Mouse (Mus musculus): ENCODE data around the gene F5. TPM values are rescaled to one million over a fixed set of nuclear protein-coding genes. Genes with fewer than 3 reads are reported as not detected.

The F5 gene
- total and polyA plus RNA-seq, 3 experiments: under 0.01 to 0.19 TPM; not detected in 1

DNA sequence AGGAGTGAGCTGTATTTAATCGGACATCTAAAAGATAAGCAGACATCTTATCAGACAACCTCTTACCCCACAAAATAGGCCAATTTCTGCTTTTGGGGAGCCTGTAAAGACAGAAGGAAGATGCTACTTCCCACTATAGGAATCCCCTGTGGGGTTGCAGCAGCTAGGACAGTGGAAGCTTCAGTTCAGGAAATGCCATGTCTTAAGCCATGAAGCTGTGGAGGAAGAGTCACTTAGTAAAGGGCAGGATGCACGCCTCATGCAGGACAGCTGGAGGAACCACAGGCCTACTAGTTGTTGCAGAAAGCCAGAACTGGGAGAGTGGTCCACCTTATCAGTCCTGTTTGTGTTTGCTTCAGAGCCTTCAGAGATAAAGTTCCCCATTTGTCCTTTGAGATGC is 18.8 kb downstream of the F5 start:
- Histone ChIP-seq H3K36me3 (replicated peaks in 1 of 2; ENCODE audit: control insufficient read depth in 1 of 2, insufficient read depth in 1 of 2, low read length in 1 of 2) (no peaks in the 10 kb centered on the region), H3K27me3 (replicated peaks) (no peaks in the 10 kb centered on the region), H3K4me2 (ENCODE audit: insufficient read depth, low read depth, poor library complexity, severe bottlenecking) (no peak overlapping the region), H3K27ac (ENCODE audit: insufficient read depth, low read depth) (no peak overlapping the region), H3K9me3 (replicated peaks; ENCODE audit: low read length) (no peaks in the 10 kb centered on the region), H3K4me1 (ENCODE audit: control insufficient read depth in 1 of 2, insufficient read depth in 2 of 2) (no peaks in the 10 kb centered on the region), H3K4me3 (replicated peaks in 1 of 3; ENCODE audit: low read depth in 2 of 3, low read length in 2 of 3, poor library complexity in 1 of 3) (no peak overlapping the region), H3K9ac (ENCODE audit: insufficient read depth, low read depth) (no peak overlapping the region), H3K79me2 (replicated peaks; ENCODE audit: control insufficient read depth, extremely low read depth, insufficient read depth, poor library complexity, severe bottlenecking) (no peaks in the 10 kb centered on the region)
- DNase-seq (ENCODE audit: extremely low read depth): no peak
- in situ Hi-C loops (cut with MboI; ENCODE audit: low pct_ligation_motif_present, low pct_unique_long_range_greater_than_20kb, low sequenced_read_pairs): no loop called here
- dilution Hi-C loops (cut with MboI; ENCODE audit: extremely low pct_ligation_motif_present, extremely low pct_unique_long_range_greater_than_20kb, low sequenced_read_pairs): no loop called here
- TF ChIP-seq HCFC1 (IDR thresholded peaks at IDR 0.05; ENCODE audit: low read depth, low read length) (no peak), E2F4 (IDR thresholded peaks at IDR 0.05; ENCODE audit: insufficient replicate concordance, low read depth, low read length) (no peak), TCF12 (IDR thresholded peaks at IDR 0.05; ENCODE audit: low read depth, low read length) (no peak), RAD21 (IDR thresholded peaks at IDR 0.05; ENCODE audit: low read depth, low read length) (no peak), JUND (conservative IDR thresholded peaks at IDR 0.05; ENCODE audit: low read depth, low read length) (no peak), NELFE (IDR thresholded peaks at IDR 0.05; ENCODE audit: low read depth, low read length) (no peak), SMC3 (IDR thresholded peaks at IDR 0.05; ENCODE audit: low read depth, low read length) (no peak), MYC (IDR thresholded peaks at IDR 0.05; ENCODE audit: low read depth, low read length) (no peak), ZNF384 (IDR thresholded peaks at IDR 0.05; ENCODE audit: low read depth, low read length) (no peak), CHD1 (IDR thresholded peaks at IDR 0.05; ENCODE audit: low read depth, low read length) (no peak), USF2 (conservative IDR thresholded peaks at IDR 0.05; ENCODE audit: low read depth, low read length) (no peak), GABPA (IDR thresholded peaks at IDR 0.05; ENCODE audit: insufficient replicate concordance, low read depth, low read length) (no peak), SIN3A (IDR thresholded peaks at IDR 0.05; ENCODE audit: low read length) (no peak), POLR2A (IDR thresholded peaks at IDR 0.05; ENCODE audit: low read depth, low read length) (no peak), PAX5 (IDR thresholded peaks at IDR 0.05; ENCODE audit: low read length) (no peak), KAT2A (IDR thresholded peaks at IDR 0.05; ENCODE audit: insufficient replicate concordance, low read length) (no peak), JUN (IDR thresholded peaks at IDR 0.05; ENCODE audit: insufficient read depth, low read depth, low read length) (no peak), ZKSCAN1 (IDR thresholded peaks at IDR 0.05; ENCODE audit: borderline replicate concordance, low read depth, low read length) (no peak)

DNA sequence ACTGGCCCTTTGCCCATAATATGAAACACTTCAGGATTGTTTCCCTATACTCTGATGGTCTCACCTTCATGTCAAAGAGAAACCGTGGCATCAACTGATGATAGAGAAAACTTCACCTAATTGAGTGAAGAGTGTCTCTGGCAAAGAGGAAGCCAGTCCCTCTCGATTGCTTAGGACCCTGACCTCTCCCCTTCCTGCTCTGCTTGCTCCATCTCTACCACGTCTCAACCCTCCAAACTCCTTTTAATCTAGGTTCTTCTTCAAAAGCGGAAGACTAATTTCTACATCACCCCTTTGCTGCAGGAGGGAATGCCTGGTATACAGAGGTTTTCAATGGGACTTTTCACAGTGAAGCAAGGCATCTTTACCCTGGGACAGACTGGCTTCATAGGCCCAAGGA is 21.5 kb downstream of the F5 start:
- Histone ChIP-seq H3K4me3 (replicated peaks in 1 of 3; ENCODE audit: low read depth in 2 of 3, low read length in 2 of 3, poor library complexity in 1 of 3) (no peak overlapping the region), H3K79me2 (replicated peaks; ENCODE audit: control insufficient read depth, extremely low read depth, insufficient read depth, poor library complexity, severe bottlenecking) (no peaks in the 10 kb centered on the region), H3K36me3 (replicated peaks in 1 of 2; ENCODE audit: control insufficient read depth in 1 of 2, insufficient read depth in 1 of 2, low read length in 1 of 2) (no peaks in the 10 kb centered on the region), H3K9ac (ENCODE audit: insufficient read depth, low read depth) (no peak overlapping the region), H3K27ac (ENCODE audit: insufficient read depth, low read depth) (no peak overlapping the region), H3K9me3 (replicated peaks; ENCODE audit: low read length) (no peaks in the 10 kb centered on the region), H3K27me3 (replicated peaks) (no peaks in the 10 kb centered on the region), H3K4me1 (ENCODE audit: control insufficient read depth in 1 of 2, insufficient read depth in 2 of 2) (no peaks in the 10 kb centered on the region), H3K4me2 (ENCODE audit: insufficient read depth, low read depth, poor library complexity, severe bottlenecking) (no peak overlapping the region)
- in situ Hi-C loops (cut with MboI; ENCODE audit: low pct_ligation_motif_present, low pct_unique_long_range_greater_than_20kb, low sequenced_read_pairs): no loop called here
- dilution Hi-C loops (cut with MboI; ENCODE audit: extremely low pct_ligation_motif_present, extremely low pct_unique_long_range_greater_than_20kb, low sequenced_read_pairs): no loop called here
- no peak for DNase-seq (ENCODE audit: extremely low read depth)
- no peak for TF ChIP-seq PAX5 (IDR thresholded peaks at IDR 0.05; ENCODE audit: low read length)
- TF ChIP-seq RAD21 (IDR thresholded peaks at IDR 0.05; ENCODE audit: low read depth, low read length): no peak
- no peak for TF ChIP-seq SMC3 (IDR thresholded peaks at IDR 0.05; ENCODE audit: low read depth, low read length)
- TF ChIP-seq BHLHE40 (IDR thresholded peaks at IDR 0.05; ENCODE audit: low read depth, low read length): no peak
- TF ChIP-seq ZMIZ1 (IDR thresholded peaks at IDR 0.05; ENCODE audit: low read depth, low read length): no peak
- no peak for TF ChIP-seq ZKSCAN1 (IDR thresholded peaks at IDR 0.05; ENCODE audit: borderline replicate concordance, low read depth, low read length)
